Mouse (Mus musculus): Measurements from ENCODE around the gene Pigq. TPM values are rescaled to one million over a fixed set of nuclear protein-coding genes. Genes with fewer than 3 reads are reported as not detected.

The Pigq gene
- polyA plus RNA-seq, 1 experiment from 2014 or later, result 69.8 TPM

DNA sequence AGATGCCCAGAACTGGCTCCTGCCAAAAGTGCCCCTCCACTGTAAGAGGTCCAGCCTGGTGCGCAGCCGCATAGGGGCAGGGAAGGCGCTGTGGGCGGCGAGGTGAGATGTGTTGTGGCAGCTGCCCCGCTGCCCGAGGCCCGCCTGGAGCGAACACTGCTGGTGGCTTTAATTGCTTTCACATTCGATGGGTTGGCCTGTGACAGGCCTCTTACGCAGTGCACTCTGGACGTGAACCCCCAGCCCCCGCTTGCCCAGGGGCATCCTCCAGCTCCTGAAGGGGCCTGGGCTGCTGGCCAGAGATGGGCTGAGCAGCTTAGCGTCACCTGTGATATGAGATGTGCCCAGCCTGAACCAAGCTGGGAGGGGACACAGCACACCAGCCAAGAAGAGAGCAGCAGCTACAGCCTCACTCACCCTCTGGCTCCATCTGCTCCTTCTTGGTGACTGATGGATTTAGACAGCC, 12.9 kb upstream of the Pigq start:
- ATAC-seq (ENCODE audit: insufficient number of reproducible peaks, low FRiP score), result no peak
- Histone ChIP-seq H3K27me3 (replicated peaks) (peaks cover 17% of the 10 kb centered on the region), H3K27ac (ENCODE audit: poor library complexity, severe bottlenecking) (no peak overlapping the region), H3K36me3 (peaks cover 49% of the 10 kb centered on the region), H3K4me3 (no peak overlapping the region), H3K9me3 (replicated peaks) (no peaks in the 10 kb centered on the region), H3K4me2 (no peak overlapping the region), H3K4me1 (replicated peaks) (no peaks in the 10 kb centered on the region), H3K9ac (no peak overlapping the region)
- 86% methylated on average over 14 of the region's 14 CpGs for WGBS

DNA sequence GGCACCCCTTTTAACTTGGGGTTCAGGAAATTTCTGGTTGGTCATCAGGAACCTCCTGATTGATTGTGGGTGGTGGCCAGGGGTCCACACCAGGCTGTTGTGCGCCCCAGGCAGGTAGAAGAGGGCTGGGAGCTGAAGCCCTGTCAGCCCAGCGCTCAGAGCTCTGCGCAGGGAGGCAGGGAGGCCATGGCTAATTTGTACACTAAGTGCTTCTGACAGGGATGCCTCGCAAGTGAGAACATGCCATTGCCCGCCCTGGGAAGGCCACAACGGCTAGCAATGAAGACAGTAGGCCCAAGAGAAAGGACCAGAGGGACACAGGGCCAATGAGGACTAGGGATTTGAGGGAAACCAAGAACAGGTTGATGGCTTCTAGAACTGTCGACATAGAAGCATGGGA, 11.9 kb upstream of the Pigq start:
- H3K4me1 ChIP-seq (replicated peaks), result peaks cover 7% of the 10 kb centered on the region
- H3K4me3 ChIP-seq, result no peak overlapping the region
- WGBS, result 75% methylated on average over 7 of the region's 7 CpGs
- H3K27ac ChIP-seq (ENCODE audit: poor library complexity, severe bottlenecking), result no peak overlapping the region
- H3K9me3 ChIP-seq (replicated peaks), result no peaks in the 10 kb centered on the region
- peaks cover 39% of the 10 kb centered on the region for H3K36me3 ChIP-seq
- no peak for ATAC-seq (ENCODE audit: insufficient number of reproducible peaks, low FRiP score)
- H3K9ac ChIP-seq, result no peak overlapping the region
- H3K4me2 ChIP-seq, result no peak overlapping the region
- H3K27me3 ChIP-seq (replicated peaks), result peaks cover 27% of the 10 kb centered on the region

DNA sequence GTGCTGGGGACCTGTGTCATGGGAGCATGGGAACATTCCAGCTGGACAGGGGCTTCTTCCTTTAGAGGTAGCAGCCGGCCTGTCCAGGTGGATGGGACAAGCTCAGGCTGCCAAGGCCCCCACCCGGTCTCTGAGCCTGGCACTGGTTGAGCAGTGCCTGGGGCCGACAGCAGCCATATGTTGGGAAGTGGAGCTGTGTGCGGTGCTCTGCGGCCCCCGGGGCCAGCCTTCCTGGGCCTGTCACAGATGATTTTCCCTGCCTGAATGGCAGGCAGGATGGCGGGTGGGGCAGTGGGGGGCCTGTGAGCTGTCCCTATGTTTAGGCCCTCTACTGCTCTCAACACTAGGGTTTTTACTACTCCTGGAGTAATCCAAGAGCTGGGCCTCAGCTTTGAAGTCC, 11.5 kb upstream of the Pigq start:
- Histone ChIP-seq H3K27ac (ENCODE audit: poor library complexity, severe bottlenecking) (no peak overlapping the region), H3K4me2 (no peak overlapping the region), H3K27me3 (replicated peaks) (peaks cover 32% of the 10 kb centered on the region), H3K4me3 (no peak overlapping the region), H3K36me3 (peaks cover 36% of the 10 kb centered on the region), H3K9me3 (replicated peaks) (no peaks in the 10 kb centered on the region), H3K9ac (no peak overlapping the region), H3K4me1 (replicated peaks) (peaks cover 10% of the 10 kb centered on the region)
- 76% methylated on average over 7 of the region's 7 CpGs for WGBS
- no peak for ATAC-seq (ENCODE audit: insufficient number of reproducible peaks, low FRiP score)

DNA sequence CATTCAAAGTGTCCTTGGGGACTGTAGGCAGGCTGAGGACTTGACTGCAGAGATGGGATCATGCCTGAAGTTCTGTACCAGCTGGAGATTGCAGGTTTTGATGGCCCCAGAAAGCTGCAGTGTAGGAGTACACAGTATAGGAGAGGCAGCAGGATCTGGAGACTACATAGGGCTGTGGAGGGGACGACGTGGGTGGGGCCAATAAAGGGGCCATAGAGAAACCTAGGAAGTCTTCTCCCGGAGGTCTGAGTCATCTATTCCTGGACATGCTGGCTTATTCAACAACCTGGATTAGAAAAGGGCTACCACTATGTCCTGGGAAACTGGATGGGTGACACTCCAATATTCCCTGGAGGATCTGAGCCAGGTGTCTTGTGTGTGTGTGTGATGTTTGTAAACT, 11.0 kb upstream of the Pigq start:
- 52% methylated on average over 3 of the region's 3 CpGs for WGBS
- Histone ChIP-seq H3K9me3 (replicated peaks) (no peaks in the 10 kb centered on the region), H3K4me3 (no peak overlapping the region), H3K36me3 (peaks cover 34% of the 10 kb centered on the region), H3K4me1 (replicated peaks) (peaks cover 15% of the 10 kb centered on the region), H3K27me3 (replicated peaks) (peaks cover 36% of the 10 kb centered on the region), H3K9ac (no peak overlapping the region), H3K27ac (ENCODE audit: poor library complexity, severe bottlenecking) (no peak overlapping the region), H3K4me2 (no peak overlapping the region)
- ATAC-seq (ENCODE audit: insufficient number of reproducible peaks, low FRiP score), result no peak

DNA sequence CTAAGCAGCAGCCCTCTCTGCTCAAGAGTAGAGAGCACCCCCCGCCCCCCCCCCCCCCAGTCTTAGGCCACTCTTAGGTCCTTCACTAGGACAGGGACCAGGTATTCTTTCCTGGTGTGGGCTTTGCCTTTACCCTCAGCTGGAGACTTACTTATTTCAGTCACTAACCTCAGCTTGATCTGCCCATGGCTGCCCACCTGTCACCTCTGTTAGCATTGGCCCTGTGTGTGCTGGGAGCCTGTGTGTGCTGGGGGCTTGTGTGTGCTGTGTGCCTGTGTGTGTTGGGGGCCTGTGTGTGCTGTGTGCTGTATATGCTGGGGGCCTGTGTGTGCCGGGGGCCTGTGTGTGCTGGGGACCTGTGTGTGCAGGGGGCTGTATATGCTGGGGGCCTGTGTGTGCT, 9.9 kb upstream of the Pigq start:
- Histone ChIP-seq H3K27me3 (replicated peaks) (peaks cover 47% of the 10 kb centered on the region), H3K4me3 (no peak overlapping the region), H3K36me3 (peaks cover 23% of the 10 kb centered on the region), H3K4me2 (no peak overlapping the region), H3K9me3 (replicated peaks) (no peaks in the 10 kb centered on the region), H3K4me1 (replicated peaks) (peaks cover 16% of the 10 kb centered on the region), H3K27ac (ENCODE audit: poor library complexity, severe bottlenecking) (no peak overlapping the region), H3K9ac (no peak overlapping the region)
- no peak for ATAC-seq (ENCODE audit: insufficient number of reproducible peaks, low FRiP score)
- 69% methylated on average over 2 of the region's 2 CpGs for WGBS

DNA sequence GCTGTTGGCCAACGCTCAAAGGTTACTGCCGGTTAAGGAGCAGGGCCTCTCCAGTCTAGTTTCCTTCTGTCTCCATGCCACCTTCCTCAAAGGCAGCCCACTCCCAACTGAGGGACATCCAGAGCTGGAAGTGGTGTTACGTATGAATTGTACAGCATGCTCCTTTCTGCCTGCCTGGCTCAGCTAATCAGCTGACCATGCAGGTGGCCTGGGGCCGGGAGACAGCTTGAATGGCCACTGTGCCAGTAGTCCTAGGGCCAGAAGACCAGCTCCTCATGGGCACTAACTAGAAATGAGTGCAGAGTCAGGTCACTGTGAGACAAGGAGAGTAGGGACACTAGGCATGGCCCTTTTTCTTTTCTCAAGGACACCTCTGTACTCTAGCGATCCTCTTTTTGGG, 8.4 kb upstream of the Pigq start:
- Histone ChIP-seq H3K9ac (no peak overlapping the region), H3K36me3 (peaks cover 9% of the 10 kb centered on the region), H3K27me3 (replicated peaks) (peaks cover 48% of the 10 kb centered on the region), H3K4me3 (no peak overlapping the region), H3K4me1 (replicated peaks) (peaks cover 16% of the 10 kb centered on the region), H3K9me3 (replicated peaks) (no peaks in the 10 kb centered on the region), H3K27ac (ENCODE audit: poor library complexity, severe bottlenecking) (no peak overlapping the region), H3K4me2 (no peak overlapping the region)
- WGBS, result 77% methylated on average over 5 of the region's 5 CpGs
- no peak for ATAC-seq (ENCODE audit: insufficient number of reproducible peaks, low FRiP score)

DNA sequence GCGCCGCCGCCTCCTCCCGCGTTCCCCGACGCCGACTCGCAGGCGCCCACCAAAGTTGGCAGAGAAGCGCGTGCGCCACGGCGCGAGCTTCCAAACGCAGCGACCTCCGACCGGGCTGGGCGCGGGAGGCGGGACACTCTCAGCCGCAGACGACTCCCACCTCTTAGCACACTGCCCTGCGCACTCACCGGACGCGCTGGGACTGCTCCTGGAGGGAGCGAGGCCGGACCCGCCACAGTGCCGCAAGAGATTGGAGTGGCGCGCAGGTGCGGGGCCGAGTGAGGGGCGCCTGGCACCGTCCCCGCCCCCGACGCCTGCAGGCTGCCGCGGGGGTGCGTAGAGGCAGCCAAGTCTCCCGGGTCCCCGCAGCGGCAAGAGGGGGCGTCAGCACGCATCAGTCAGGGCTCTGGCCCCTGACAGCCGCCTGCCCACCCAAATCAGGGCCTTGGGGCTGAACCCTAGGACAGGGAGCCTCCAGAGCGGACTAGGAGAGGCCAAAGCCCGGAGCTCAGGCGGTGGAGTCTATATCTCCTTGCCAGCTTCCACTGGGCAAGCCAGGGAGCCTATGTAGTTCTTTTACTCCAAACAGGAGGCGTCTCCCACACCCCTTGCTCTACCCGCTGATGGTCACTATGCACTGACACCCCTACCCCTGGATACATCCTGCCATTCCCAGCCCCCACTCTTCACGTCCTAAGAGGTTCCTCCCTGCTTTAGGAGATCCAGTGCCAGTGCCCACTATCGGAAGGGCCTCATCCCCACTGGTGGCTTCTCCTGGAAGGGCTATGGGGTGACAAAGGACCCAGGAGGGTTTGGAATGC, 7.3 kb upstream of the Pigq start, which contains the start of gene A930017K11Rik:
A930017K11Rik (minus strand) TSS at position 763 of the 821 bp plus-strand sequence.
- Histone ChIP-seq H3K36me3 (no peaks in the 10 kb centered on the region), H3K27ac (ENCODE audit: poor library complexity, severe bottlenecking) (no peak within 1 kb of the TSS), H3K9ac (peak within 1 kb of the TSS; percentile 54), H3K4me3 (peak within 1 kb of the TSS; percentile 54), H3K27me3 (replicated peaks) (peaks cover 48% of the 10 kb centered on the region), H3K4me2 (peak within 1 kb of the TSS; percentile 92), H3K9me3 (replicated peaks) (no peaks in the 10 kb centered on the region), H3K4me1 (replicated peaks) (peaks cover 19% of the 10 kb centered on the region)
- under 1% methylated on average over 58 of the region's 58 CpGs for WGBS
- ATAC-seq (ENCODE audit: insufficient number of reproducible peaks, low FRiP score), result 0 out of 2 replicates have a peak, but pooled peaks have one; percentile 27

DNA sequence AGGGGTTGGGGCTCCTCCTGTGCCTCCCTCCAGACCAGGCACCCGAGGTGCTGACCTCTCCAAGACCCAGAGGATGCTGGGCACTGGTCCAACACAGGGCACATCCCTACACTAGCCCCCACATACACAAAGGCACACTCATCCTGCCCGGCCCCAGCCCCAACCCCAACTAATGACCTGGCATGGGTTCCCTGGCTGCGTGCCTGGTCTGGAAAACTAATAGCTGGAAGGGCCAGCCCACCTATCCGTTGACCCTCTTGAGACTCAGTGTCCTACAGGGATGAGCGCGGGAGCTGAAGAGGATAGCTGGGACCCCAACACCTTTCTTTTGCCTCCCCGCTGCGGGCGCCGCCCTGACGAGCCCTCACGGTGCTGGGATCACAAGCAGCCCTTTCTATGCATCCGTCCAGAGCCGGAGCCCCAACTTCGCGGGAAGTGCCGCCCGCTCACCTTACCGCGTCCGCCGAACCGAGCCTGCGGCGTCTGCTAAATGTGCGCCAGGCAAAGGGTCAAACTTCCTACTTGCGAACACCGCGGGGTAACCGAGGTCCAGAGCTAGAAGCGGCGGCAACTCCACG, 6.6 kb upstream of the Pigq start:
- WGBS, result under 1% methylated on average over 33 of the region's 33 CpGs
- peak overlapping the region; percentile 92 for H3K4me2 ChIP-seq
- peaks cover 53% of the 10 kb centered on the region for H3K27me3 ChIP-seq (replicated peaks)
- H3K27ac ChIP-seq (ENCODE audit: poor library complexity, severe bottlenecking), result no peak overlapping the region
- H3K4me3 ChIP-seq, result peak overlapping the region; percentile 54
- no peaks in the 10 kb centered on the region for H3K36me3 ChIP-seq
- ATAC-seq (ENCODE audit: insufficient number of reproducible peaks, low FRiP score), result no peak
- peak overlapping the region; percentile 54 for H3K9ac ChIP-seq
- H3K9me3 ChIP-seq (replicated peaks), result no peaks in the 10 kb centered on the region
- peaks cover 19% of the 10 kb centered on the region for H3K4me1 ChIP-seq (replicated peaks)

DNA sequence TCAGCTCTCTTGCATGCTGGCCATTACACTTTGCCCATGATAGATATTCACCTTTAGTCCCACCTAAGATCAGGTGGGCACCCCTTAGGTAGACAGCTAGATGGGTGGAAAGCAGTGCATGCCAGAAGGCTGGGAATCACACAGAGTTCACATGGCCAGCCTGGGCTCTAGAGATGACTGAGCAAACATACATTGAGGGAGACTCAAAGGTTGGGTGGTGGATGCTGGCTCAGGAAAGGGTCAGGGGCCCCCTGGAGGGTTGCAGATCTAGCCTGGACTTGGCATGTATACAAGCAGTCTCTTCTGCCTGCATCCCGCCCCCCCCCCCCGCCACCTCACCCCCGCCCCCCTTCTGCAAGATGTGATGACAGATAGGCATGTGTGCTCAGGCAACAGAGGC, 6.0 kb upstream of the Pigq start:
- Histone ChIP-seq H3K27me3 (replicated peaks) (peaks cover 50% of the 10 kb centered on the region), H3K9me3 (replicated peaks) (no peaks in the 10 kb centered on the region), H3K9ac (no peak overlapping the region), H3K36me3 (no peaks in the 10 kb centered on the region), H3K4me3 (peak overlapping the region; percentile 54; the same call in 1 of the 2 replicates), H3K27ac (ENCODE audit: poor library complexity, severe bottlenecking) (no peak overlapping the region), H3K4me1 (replicated peaks) (peaks cover 19% of the 10 kb centered on the region), H3K4me2 (peak overlapping the region; percentile 92)
- WGBS, result 18% methylated on average over 2 of the region's 3 CpGs
- ATAC-seq (ENCODE audit: insufficient number of reproducible peaks, low FRiP score), result no peak

DNA sequence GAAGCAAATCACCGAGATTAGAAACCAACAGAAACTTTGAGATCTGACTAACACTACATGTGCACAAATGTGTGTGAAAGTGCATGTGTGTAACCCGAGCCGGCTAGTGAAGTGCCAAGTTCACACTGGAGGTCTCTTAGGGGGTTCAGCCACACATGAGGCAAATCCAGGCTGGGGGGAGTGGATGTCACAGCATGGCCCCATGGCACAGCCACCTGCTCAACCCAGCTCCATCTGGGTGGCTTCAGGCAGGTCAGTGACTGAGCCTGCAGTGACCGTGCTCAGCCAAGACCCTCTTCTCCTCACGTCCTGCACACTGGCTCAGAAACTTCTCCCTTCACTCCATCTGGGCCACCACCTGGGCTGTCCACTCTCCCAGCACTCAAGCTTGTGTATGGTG, 5.2 kb upstream of the Pigq start:
- H3K9ac ChIP-seq, result no peak overlapping the region
- no peak overlapping the region for H3K4me2 ChIP-seq
- H3K9me3 ChIP-seq (replicated peaks), result no peaks in the 10 kb centered on the region
- H3K4me3 ChIP-seq, result no peak overlapping the region
- 74% methylated on average over 5 of the region's 5 CpGs for WGBS
- H3K36me3 ChIP-seq, result no peaks in the 10 kb centered on the region
- H3K27me3 ChIP-seq (replicated peaks), result peaks cover 50% of the 10 kb centered on the region
- H3K27ac ChIP-seq (ENCODE audit: poor library complexity, severe bottlenecking), result no peak overlapping the region
- peaks cover 19% of the 10 kb centered on the region for H3K4me1 ChIP-seq (replicated peaks)
- ATAC-seq (ENCODE audit: insufficient number of reproducible peaks, low FRiP score), result no peak

DNA sequence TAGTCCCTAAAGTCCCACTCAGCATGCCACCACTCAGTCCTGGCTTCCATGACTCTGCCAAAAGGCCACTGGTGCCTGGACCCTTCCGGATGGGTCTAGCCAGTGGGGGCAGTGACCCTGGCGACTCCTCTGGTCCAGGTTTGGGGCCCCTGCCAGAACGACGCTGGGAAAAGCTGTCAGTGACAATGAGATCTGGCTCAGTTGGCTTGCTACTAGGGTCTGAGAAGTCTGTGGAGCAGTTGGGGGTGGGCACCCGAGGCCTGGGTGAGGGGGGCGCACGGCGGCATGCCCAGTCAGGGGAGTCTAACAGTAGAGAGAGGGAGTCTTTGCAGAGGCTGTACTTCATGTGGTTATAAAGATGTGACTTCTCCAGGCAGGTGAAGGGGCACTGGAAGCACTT, 3.3 kb upstream of the Pigq start:
- WGBS, result 76% methylated on average over 8 of the region's 8 CpGs
- Histone ChIP-seq H3K27me3 (replicated peaks) (peaks cover 40% of the 10 kb centered on the region), H3K27ac (ENCODE audit: poor library complexity, severe bottlenecking) (no peak overlapping the region)

More for the DNA sequence above, 3.3 kb upstream of the Pigq start:
- Histone ChIP-seq H3K4me3 (no peak overlapping the region), H3K9ac (no peak overlapping the region), H3K4me2 (no peak overlapping the region), H3K36me3 (no peaks in the 10 kb centered on the region), H3K4me1 (replicated peaks) (peaks cover 19% of the 10 kb centered on the region), H3K9me3 (replicated peaks) (no peaks in the 10 kb centered on the region)
- no peak for ATAC-seq (ENCODE audit: insufficient number of reproducible peaks, low FRiP score)
